Mouse (Mus musculus) embryo, embryonic 11 days (tissue): Measurements from ENCODE around the gene Myh9.

Experiments
- DNase-seq: peaks from one replicate; pipeline ENCODE4 v3.0.0-alpha.2; 2015

Gene Myh9

GRCm38 (mm10) chr15:77827379-77827778, 14.6 kb downstream of the Myh9 start:
- peak; percentile 61 for DNase-seq

- DNase-seq, result no peak
Measured at GRCm38 (mm10) chr15:77825382-77825781, 16.6 kb downstream of the Myh9 start.

- no peak for DNase-seq
Measured at GRCm38 (mm10) chr15:77824321-77824720, 17.7 kb downstream of the Myh9 start.

- DNase-seq, result no peak
Measured at GRCm38 (mm10) chr15:77823634-77824033, 18.3 kb downstream of the Myh9 start.

- DNase-seq, result no peak
Measured at GRCm38 (mm10) chr15:77823196-77823595, 18.8 kb downstream of the Myh9 start.

- no peak for DNase-seq
Measured at GRCm38 (mm10) chr15:77822671-77823070, 19.3 kb downstream of the Myh9 start.

- no peak for DNase-seq
Measured at GRCm38 (mm10) chr15:77822057-77822466, 19.9 kb downstream of the Myh9 start.

- no peak for DNase-seq
Measured at GRCm38 (mm10) chr15:77821424-77821823, 20.6 kb downstream of the Myh9 start.

GRCm38 (mm10) chr15:77820480-77821163, 21.4 kb downstream of the Myh9 start:
- no peak for DNase-seq

GRCm38 (mm10) chr15:77819894-77820387, 22.0 kb downstream of the Myh9 start:
- DNase-seq, result no peak

GRCm38 (mm10) chr15:77818556-77819158, 23.3 kb downstream of the Myh9 start:
- DNase-seq, result no peak

- DNase-seq, result no peak
Measured at GRCm38 (mm10) chr15:77817417-77817816, 24.6 kb downstream of the Myh9 start.

GRCm38 (mm10) chr15:77816601-77816950, 25.4 kb downstream of the Myh9 start:
- no peak for DNase-seq

- no peak for DNase-seq
Measured at GRCm38 (mm10) chr15:77815867-77816600, 25.9 kb downstream of the Myh9 start.

GRCm38 (mm10) chr15:77813639-77814375, 28.2 kb downstream of the Myh9 start:
- DNase-seq, result no peak

- no peak for DNase-seq
Measured at GRCm38 (mm10) chr15:77812578-77812977, 29.4 kb downstream of the Myh9 start.

- DNase-seq, result no peak
Measured at GRCm38 (mm10) chr15:77811099-77811760, 30.7 kb downstream of the Myh9 start.

- DNase-seq, result no peak
Measured at GRCm38 (mm10) chr15:77810416-77811098, 31.4 kb downstream of the Myh9 start.

GRCm38 (mm10) chr15:77809434-77809833, 32.5 kb downstream of the Myh9 start:
- DNase-seq, result no peak

GRCm38 (mm10) chr15:77807264-77807585, 34.8 kb downstream of the Myh9 start:
- DNase-seq, result no peak

GRCm38 (mm10) chr15:77806565-77807263, 35.3 kb downstream of the Myh9 start:
- DNase-seq, result no peak

GRCm38 (mm10) chr15:77805657-77806056, 36.3 kb downstream of the Myh9 start:
- DNase-seq, result no peak
